Mouse (Mus musculus) embryonic facial prominence, embryonic 10.5 days (tissue): ENCODE results near the gene Tmem52. TPM values are rescaled to one million over a fixed set of nuclear protein-coding genes. Genes with fewer than 3 reads are reported as not detected.
A peak's percentile ranks its signal among the peaks of the same experiment; 100 is the strongest.

Source experiments
- DNase-seq: peaks from one replicate; pipeline ENCODE4 v3.0.0-alpha.2; 2017; ENCODE audit warnings: low spot score
- H3K27ac ChIP-seq: fragments of 300-500 bp; sonication (generic); replicated peaks from 2 replicates; pipeline ENCODE4 v1.5.1; 2016; ENCODE audit warnings: mild to moderate bottlenecking
- H3K27me3 ChIP-seq: fragments of 300-500 bp; sonication (generic); replicated peaks from 2 replicates; pipeline ENCODE4 v1.6.1; 2016; ENCODE audit warnings: low read depth, mild to moderate bottlenecking; ENCODE audit not compliant: poor library complexity, severe bottlenecking
- H3K36me3 ChIP-seq: fragments of 300-500 bp; sonication (generic); replicated peaks from 2 replicates; pipeline ENCODE4 v1.6.1; 2016; ENCODE audit warnings: mild to moderate bottlenecking, moderate library complexity
- H3K4me1 ChIP-seq: fragments of 300-500 bp; sonication (generic); 2 replicates; pipeline ENCODE4 v1.6.1; 2016
- H3K4me3 ChIP-seq: fragments of 300-500 bp; sonication (generic); 2 replicates; pipeline ENCODE4 v1.5.1; 2016; ENCODE audit warnings: mild to moderate bottlenecking, moderate library complexity
- H3K9me3 ChIP-seq: fragments of 300-500 bp; sonication (generic); 2 replicates; pipeline ENCODE4 v1.6.1; 2016; ENCODE audit warnings: mild to moderate bottlenecking
- WGBS: fragments of 180-500 bp; shearing (Covaris S2); methylation state at CpG from one replicate; pipeline ENCODE4 v1.1.7; 2016; 5-methylcytosine and 5-hydroxymethylcytosine counted together
- polyA plus RNA-seq: library from polyadenylated mRNA; unstranded; fragments of >200 nt; fragmentation: Nextera tagmentation; extraction: Ambion mirVana; gene quantifications from 2 replicates; pipeline ENCODE4 v1.2.1, GENCODE M21; 2016

Tmem52 gene
- polyA plus RNA-seq, 1 experiment from 2014 or later, result not detected

DNA sequence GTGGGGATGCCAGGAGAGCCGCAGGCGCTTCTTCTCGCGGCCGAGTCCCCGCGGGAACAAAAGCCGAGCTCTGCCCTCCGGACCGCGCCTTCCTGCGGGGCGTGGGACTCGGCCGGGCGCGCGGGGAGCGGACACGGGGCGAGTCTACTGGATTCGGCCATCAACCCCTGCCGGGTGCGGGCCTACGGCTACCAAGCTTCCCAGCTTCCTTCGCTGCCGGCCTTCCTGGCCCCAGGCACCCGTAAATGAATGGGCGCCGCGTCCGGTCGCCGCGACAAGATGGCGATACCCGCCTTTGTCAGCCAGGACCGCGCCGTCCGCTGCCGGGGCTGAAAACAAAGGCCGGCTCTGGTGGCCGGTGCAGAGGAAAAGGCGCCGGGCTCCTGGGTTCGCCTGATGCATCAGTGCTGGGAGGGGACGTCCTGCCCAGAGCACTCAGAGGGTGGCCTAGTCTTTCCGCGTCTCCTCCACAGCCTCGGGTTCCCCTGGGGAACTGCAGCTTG, 23.3 kb downstream of the Tmem52 start:
- Histone ChIP-seq H3K36me3 (peaks cover 8% of the 10 kb centered on the region), H3K9me3 (no peaks in the 10 kb centered on the region), H3K4me1 (peaks cover 59% of the 10 kb centered on the region), H3K4me3 (peak overlapping the region; percentile 100), H3K27me3 (no peaks in the 10 kb centered on the region), H3K27ac (peak overlapping the region; percentile 100)
- DNase-seq, result peak; percentile 77
- under 1% methylated on average over 51 of the region's 51 CpGs for WGBS

DNA sequence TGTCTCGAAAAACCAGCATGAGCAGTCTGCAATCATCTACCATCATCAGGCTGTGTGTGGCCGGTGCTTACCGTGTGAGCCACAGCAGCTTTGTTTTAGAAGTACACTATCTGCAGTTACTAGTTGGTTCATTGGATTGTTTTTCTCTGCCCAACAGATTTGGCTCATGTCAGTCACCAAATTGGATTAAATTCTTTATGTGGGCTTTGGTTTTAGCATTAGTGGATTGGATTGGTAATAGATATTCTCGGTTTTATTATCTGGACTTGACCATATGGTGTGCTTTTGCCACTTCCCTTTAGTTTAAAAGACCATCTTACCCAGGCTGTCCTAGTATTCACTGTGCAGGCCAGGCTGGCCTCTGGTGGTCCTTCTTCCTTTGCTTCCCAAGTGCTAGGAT, 26.0 kb downstream of the Tmem52 start:
- no peak overlapping the region for H3K27ac ChIP-seq
- H3K4me1 ChIP-seq, result peaks cover 35% of the 10 kb centered on the region
- peaks cover 15% of the 10 kb centered on the region for H3K36me3 ChIP-seq
- no peaks in the 10 kb centered on the region for H3K9me3 ChIP-seq
- no peaks in the 10 kb centered on the region for H3K27me3 ChIP-seq
- H3K4me3 ChIP-seq, result peak overlapping the region; percentile 100; the same call in 1 of the 2 replicates
- no peak for DNase-seq
- WGBS, result 82% methylated on average over 4 of the region's 4 CpGs

DNA sequence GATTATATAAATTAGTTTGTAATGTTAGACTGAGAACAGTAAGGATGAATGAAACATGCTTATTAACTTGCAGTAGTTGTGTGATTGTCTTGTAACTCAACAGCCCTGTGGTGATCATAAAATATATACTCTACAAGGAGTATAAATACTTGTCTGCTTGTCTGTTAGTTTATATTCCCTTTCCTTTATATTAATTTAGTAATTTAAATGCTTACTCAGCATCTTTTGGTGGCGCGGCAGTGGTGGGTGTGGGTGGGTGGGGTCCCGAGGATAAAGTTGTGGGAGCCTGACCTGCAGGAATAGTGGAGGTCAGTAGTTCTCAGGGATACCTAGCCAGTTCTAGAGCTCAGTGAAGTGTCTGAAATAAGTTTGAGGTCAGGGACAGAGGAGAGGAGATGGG, 29.0 kb downstream of the Tmem52 start:
- peaks cover 21% of the 10 kb centered on the region for H3K4me1 ChIP-seq
- H3K4me3 ChIP-seq, result no peak overlapping the region
- 95% methylated on average over 3 of the region's 3 CpGs for WGBS
- no peaks in the 10 kb centered on the region for H3K27me3 ChIP-seq
- H3K36me3 ChIP-seq, result peaks cover 31% of the 10 kb centered on the region
- no peak overlapping the region for H3K27ac ChIP-seq
- DNase-seq, result no peak
- no peaks in the 10 kb centered on the region for H3K9me3 ChIP-seq

DNA sequence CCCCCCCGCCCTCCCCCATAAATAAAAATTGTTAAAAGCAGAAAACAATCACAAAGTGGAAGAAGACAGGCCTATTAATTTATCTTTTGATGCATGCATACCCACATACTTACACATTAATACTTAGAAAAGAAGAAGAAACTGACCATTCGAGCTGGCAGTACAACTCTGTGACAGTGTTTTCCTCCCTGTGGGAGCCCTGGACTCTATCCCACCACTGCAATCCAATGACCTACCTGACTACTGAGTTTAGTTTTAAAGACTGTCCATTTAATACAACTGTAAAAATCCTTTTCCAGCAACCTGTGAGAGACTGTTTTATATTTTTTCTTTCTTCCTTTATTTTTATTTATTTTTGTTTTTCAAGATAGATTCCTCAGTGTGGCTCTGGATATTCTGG, 32.2 kb downstream of the Tmem52 start:
- H3K36me3 ChIP-seq, result peaks cover 57% of the 10 kb centered on the region

DNA sequence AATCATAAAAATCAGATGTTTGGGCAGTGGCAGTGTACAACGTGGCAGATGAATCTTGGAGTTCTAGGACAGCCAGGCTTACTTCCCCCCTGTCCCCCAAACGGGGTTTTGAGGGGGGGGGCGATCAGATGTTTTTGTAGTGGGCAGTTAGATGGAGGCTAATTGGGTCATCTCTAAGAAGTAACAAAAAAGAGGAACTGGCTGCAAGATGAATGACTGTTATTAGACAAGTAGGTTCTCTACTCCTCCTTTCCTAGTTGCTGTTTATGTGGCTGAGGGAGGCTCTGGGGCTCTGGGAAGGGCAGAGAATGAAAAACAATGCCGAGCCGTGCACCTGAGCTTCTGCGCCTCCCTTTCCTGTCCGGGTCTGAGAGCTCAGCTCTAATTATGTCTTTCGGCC, 36.2 kb downstream of the Tmem52 start:
- no peak overlapping the region for H3K4me3 ChIP-seq
- no peak overlapping the region for H3K27ac ChIP-seq
- no peak for DNase-seq
- peaks cover 44% of the 10 kb centered on the region for H3K36me3 ChIP-seq
- no peaks in the 10 kb centered on the region for H3K9me3 ChIP-seq
- H3K4me1 ChIP-seq, result peaks cover 5% of the 10 kb centered on the region
- 78% methylated on average over 8 of the region's 8 CpGs for WGBS
- H3K27me3 ChIP-seq, result no peaks in the 10 kb centered on the region

More for the DNA sequence above, 32.2 kb downstream of the Tmem52 start:
- Histone ChIP-seq H3K4me3 (no peak overlapping the region), H3K9me3 (no peaks in the 10 kb centered on the region), H3K4me1 (peaks cover 5% of the 10 kb centered on the region), H3K27ac (no peak overlapping the region), H3K27me3 (no peaks in the 10 kb centered on the region)
- 85% methylated on average over 2 of the region's 2 CpGs for WGBS
- DNase-seq, result no peak

DNA sequence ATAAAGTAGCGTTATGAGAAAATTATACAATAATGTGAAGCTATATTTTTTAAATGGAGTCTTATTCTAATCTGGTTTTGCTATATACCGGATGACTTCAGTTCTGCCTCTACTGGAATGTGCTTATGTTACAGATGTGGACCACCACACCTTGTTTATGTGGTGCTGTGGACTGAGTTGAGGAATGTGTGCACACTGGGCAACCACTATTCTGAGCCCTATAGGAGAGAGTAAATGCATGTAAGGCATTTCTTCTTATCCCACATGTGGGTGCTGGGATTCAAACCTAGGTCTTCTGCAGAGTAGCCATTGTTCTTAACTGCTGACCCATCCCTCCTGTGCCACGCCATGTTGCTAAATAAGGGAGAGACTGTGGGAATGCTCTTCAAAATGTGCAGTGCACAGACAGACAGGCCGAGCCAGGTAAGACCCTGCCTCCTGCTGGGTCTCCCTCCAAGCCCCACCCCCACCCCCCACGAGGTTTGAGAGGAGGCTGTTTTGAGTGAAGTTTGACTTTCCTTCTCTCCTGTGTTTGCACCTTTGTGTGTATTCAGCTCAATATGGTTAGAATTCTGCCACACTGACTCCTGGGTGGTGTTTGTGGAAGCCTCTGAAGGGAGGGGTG, 36.9 kb downstream of the Tmem52 start:
- no peak overlapping the region for H3K4me3 ChIP-seq
- DNase-seq, result no peak
- no peak overlapping the region for H3K27ac ChIP-seq
- peaks cover 44% of the 10 kb centered on the region for H3K36me3 ChIP-seq
- H3K27me3 ChIP-seq, result no peaks in the 10 kb centered on the region
- no peaks in the 10 kb centered on the region for H3K9me3 ChIP-seq
- 86% methylated on average over 5 of the region's 5 CpGs for WGBS
- peaks cover 5% of the 10 kb centered on the region for H3K4me1 ChIP-seq

DNA sequence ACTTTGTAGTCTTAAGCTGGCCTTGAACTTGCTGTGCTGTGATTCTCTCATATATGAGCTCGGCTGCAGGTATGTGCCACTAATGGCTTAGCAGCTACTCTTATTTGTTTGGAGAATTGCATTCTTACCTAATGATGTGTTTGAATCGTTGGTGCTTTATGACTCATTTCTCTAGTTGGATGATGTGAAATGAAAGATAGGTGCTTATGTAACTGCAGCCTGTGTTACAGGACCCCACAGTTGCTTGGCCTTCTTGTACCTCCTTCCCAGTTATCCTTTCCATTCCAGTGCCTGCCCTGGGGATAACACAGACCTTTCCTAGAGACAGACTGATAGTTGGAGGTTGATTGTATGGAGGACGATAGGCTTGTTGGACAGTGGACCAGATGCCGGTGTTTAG, 39.7 kb downstream of the Tmem52 start:
- Histone ChIP-seq H3K9me3 (no peaks in the 10 kb centered on the region), H3K27ac (no peak overlapping the region), H3K4me3 (no peak overlapping the region), H3K4me1 (peaks cover 5% of the 10 kb centered on the region), H3K27me3 (no peaks in the 10 kb centered on the region), H3K36me3 (peaks cover 40% of the 10 kb centered on the region)
- DNase-seq, result no peak
- 94% methylated on average over 4 of the region's 4 CpGs for WGBS

DNA sequence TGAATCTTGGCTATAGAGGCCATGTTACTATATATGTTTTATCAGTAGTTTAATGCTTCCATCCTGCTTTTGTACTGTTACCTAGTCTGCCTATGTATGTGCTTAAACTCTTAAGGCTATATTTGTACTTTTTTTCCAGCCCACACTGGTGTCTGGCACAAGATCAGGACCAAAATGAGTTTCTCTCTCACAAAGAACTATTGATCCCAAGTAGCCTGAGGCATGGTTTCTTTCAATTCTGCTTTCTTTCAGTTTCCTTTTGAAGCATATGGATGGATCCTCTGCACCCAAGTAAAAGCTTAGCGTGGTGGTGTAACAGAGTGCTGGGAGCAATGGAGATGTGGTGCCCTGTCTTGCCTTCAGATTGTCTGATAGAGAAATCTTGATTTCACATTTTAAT, 42.1 kb downstream of the Tmem52 start:
- no peaks in the 10 kb centered on the region for H3K4me1 ChIP-seq
- no peak for DNase-seq
- no peaks in the 10 kb centered on the region for H3K9me3 ChIP-seq
- WGBS, result 49% methylated on average over 1 of the region's 1 CpGs
- H3K27me3 ChIP-seq, result no peaks in the 10 kb centered on the region
- no peak overlapping the region for H3K27ac ChIP-seq
- no peak overlapping the region for H3K4me3 ChIP-seq
- H3K36me3 ChIP-seq, result peaks cover 37% of the 10 kb centered on the region

DNA sequence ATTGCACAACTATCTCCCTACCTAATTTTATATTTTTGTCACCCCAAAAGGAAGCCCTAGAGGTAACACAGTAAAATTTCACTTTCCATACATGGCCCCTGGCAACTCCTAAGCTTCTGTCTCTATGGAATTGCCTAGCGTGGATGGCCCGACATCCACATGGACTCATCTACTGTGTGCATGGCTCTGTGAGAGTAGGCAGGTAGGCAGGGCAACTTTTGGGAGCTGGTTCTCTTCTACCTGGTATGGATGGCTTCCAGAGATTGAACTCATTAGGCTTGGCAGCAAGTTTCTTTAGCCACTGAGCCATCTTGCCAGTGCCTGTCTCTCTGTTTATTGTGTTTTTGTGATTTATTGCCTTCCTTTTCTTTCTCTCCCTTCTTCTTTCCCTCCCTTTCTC, 45.9 kb downstream of the Tmem52 start:
- H3K27me3 ChIP-seq, result no peaks in the 10 kb centered on the region
- no peaks in the 10 kb centered on the region for H3K4me1 ChIP-seq
- no peak for DNase-seq
- H3K36me3 ChIP-seq, result peaks cover 57% of the 10 kb centered on the region
- 93% methylated on average over 2 of the region's 2 CpGs for WGBS
- H3K4me3 ChIP-seq, result no peak overlapping the region
- H3K9me3 ChIP-seq, result no peaks in the 10 kb centered on the region
- no peak overlapping the region for H3K27ac ChIP-seq

DNA sequence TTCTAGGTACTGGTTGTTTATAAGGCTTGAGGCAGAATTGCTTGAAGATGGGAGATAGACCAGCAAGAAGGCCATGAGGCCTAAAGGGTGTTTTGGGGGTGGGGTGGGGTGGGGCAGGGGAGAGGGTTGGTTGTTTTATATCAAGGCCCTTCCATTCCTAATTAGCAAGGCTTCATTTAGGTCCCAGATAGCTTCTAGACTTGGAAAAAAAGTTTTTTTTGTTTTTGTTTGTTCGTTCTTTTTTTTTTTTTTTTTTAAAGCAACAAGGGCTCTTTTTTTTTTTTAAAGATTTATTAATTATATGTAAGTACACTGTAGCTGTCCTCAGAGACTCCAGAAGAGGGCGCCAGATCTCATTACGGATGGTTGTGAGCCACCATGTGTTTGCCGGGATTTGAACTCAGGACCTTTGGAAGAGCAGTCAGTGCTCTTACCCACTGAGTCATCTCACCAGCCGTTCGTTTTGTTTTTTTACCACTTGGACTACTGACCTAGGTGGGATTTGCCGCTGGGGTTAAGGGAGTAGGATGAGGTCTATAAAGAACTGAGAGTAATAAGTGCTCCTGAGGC, 49.1 kb downstream of the Tmem52 start:
- H3K27ac ChIP-seq, result no peak overlapping the region
- no peak overlapping the region for H3K4me3 ChIP-seq
- H3K4me1 ChIP-seq, result no peaks in the 10 kb centered on the region
- no peak for DNase-seq
- H3K9me3 ChIP-seq, result no peaks in the 10 kb centered on the region
- no peaks in the 10 kb centered on the region for H3K27me3 ChIP-seq
- peaks cover 57% of the 10 kb centered on the region for H3K36me3 ChIP-seq
- WGBS, result 86% methylated on average over 7 of the region's 7 CpGs

Other genes starting within 250 kb of the Tmem52 start
- 8.5 and 10.7 TPM in 2 replicates for gene Ski, start 246.5 kb upstream of the Tmem52 start, polyA plus RNA-seq
- 99.6 and 100 TPM in 2 replicates for gene Faap20, start 219.3 kb upstream of the Tmem52 start, polyA plus RNA-seq
- gene Prkcz, start 107.8 kb upstream of the Tmem52 start, polyA plus RNA-seq, result 12.4 and 13.7 TPM in 2 replicates
- gene Gabrd, start 71.0 kb upstream of the Tmem52 start, polyA plus RNA-seq, result not detected in 2 replicates
- gene Cfap74, start 59.9 kb upstream of the Tmem52 start, polyA plus RNA-seq, result 6.7 and 7.3 TPM in 2 replicates
- gene Gnb1, start 22.2 kb downstream of the Tmem52 start, polyA plus RNA-seq, result 642 and 655 TPM in 2 replicates
- gene Nadk, start 93.3 kb downstream of the Tmem52 start, polyA plus RNA-seq, result 108 and 109 TPM in 2 replicates
- 13.5 and 13.7 TPM in 2 replicates for gene Slc35e2, start 132.3 kb downstream of the Tmem52 start, polyA plus RNA-seq
- 77.7 and 79.9 TPM in 2 replicates for gene Cdk11b, start 155.7 kb downstream of the Tmem52 start, polyA plus RNA-seq
- not detected in 2 replicates for gene Gm10563, start 176.3 kb downstream of the Tmem52 start, polyA plus RNA-seq
- gene Mmp23, start 184.3 kb downstream of the Tmem52 start, polyA plus RNA-seq, result 5.8 and 7.4 TPM in 2 replicates
- gene Mib2, start 200.1 kb downstream of the Tmem52 start, polyA plus RNA-seq, result 19.3 and 20.0 TPM in 2 replicates
- gene Fndc10, start 225.2 kb downstream of the Tmem52 start, polyA plus RNA-seq, result 1.5 and 1.8 TPM in 2 replicates
- gene Ssu72, start 235.7 kb downstream of the Tmem52 start, polyA plus RNA-seq, result 158 and 167 TPM in 2 replicates